Mouse (Mus musculus) kidney, postnatal 0 days (tissue): ENCODE measurements around the gene Taco1. TPM values are rescaled to one million over a fixed set of nuclear protein-coding genes. Genes with fewer than 3 reads are reported as not detected.
A peak's percentile ranks its signal among the peaks of the same experiment; 100 is the strongest.

Experiments
- ATAC-seq: fragments of 200-750 bp; cut with Nextera tagmentation; replicated peaks from 2 replicates; pipeline ENCODE4 v1.8.0; 2017; ENCODE audit warnings: low read depth, moderate number of reproducible peaks, moderate TSS enrichment, moderate library complexity; ENCODE audit not compliant: low FRiP score
- DNase-seq: peaks from one replicate; pipeline ENCODE4 v3.0.0-alpha.2; 2016; ENCODE audit warnings: low spot score
- H3K27ac ChIP-seq: fragments of 300-500 bp; sonication (generic); 2 replicates; pipeline ENCODE4 v1.5.1; 2014; ENCODE audit warnings: mild to moderate bottlenecking
- H3K27me3 ChIP-seq: fragments of 300-500 bp; sonication (generic); 2 replicates; pipeline ENCODE4 v1.6.1; 2014; ENCODE audit warnings: low read length, mixed read lengths; ENCODE audit not compliant: insufficient read depth
- H3K36me3 ChIP-seq: fragments of 300-500 bp; sonication (generic); 2 replicates; pipeline ENCODE4 v1.6.1; 2014; ENCODE audit warnings: low read length, mixed read lengths; ENCODE audit not compliant: insufficient read depth
- H3K4me1 ChIP-seq: fragments of 300-500 bp; sonication (generic); replicated peaks from 2 replicates; pipeline ENCODE4 v1.6.1; 2014; ENCODE audit warnings: antibody characterized with exemption, low read length, mixed read lengths; ENCODE audit not compliant: insufficient read depth
- H3K4me2 ChIP-seq: fragments of 300-500 bp; sonication (generic); 2 replicates; pipeline ENCODE4 v1.6.1; 2014; ENCODE audit warnings: mild to moderate bottlenecking, low read length, moderate library complexity, mixed read lengths
- H3K4me3 ChIP-seq: fragments of 300-500 bp; sonication (generic); replicated peaks from 2 replicates; pipeline ENCODE4 v1.5.1; 2014; ENCODE audit warnings: low read depth, low read length
- H3K9ac ChIP-seq: fragments of 300-500 bp; sonication (generic); 2 replicates; pipeline ENCODE4 v1.6.1; 2014; ENCODE audit warnings: low read depth, low read length
- H3K9me3 ChIP-seq: fragments of 300-500 bp; sonication (generic); replicated peaks from 2 replicates; pipeline ENCODE4 v1.6.1; 2016; ENCODE audit warnings: low read length, inconsistent platforms, mixed read lengths
- CTCF ChIP-seq: IDR thresholded peaks from 2 replicates; pipeline ENCODE4 v1.5.1; 2016; ENCODE audit warnings: antibody characterized with exemption, low read depth, mild to moderate bottlenecking, moderate library complexity
- WGBS: fragments of 180-500 bp; shearing (Covaris S2); extraction: QIAGEN DNeasy Blood & Tissue Kit; methylation state at CpG from one replicate; pipeline ENCODE4 v1.1.7; 2014; 5-methylcytosine and 5-hydroxymethylcytosine counted together
- polyA plus RNA-seq: library from polyadenylated mRNA; unstranded; fragments of >200 nt; fragmentation: Nextera tagmentation; extraction: Ambion mirVana; gene quantifications from 2 replicates; pipeline ENCODE4 v1.2.1, GENCODE M21; 2015

Gene Taco1
- polyA plus RNA-seq, 1 experiment from 2014 or later = 10.8 TPM

- ATAC-seq = no peak
- Histone ChIP-seq H3K27me3 (no peaks in the 10 kb centered on the region), H3K27ac (no peak overlapping the region), H3K4me1 (no peaks in the 10 kb centered on the region), H3K9ac (no peak overlapping the region), H3K4me2 (no peak overlapping the region), H3K4me3 (no peak overlapping the region), H3K36me3 (peaks cover 11% of the 10 kb centered on the region; the same call in 1 of the 2 replicates), H3K9me3 (no peaks in the 10 kb centered on the region)
- DNase-seq = peak; percentile 86
- WGBS = 2% methylated on average over 4 of the region's 4 CpGs
- peak; percentile 87 for TF ChIP-seq CTCF
Measured at GRCm38 (mm10) chr11:106076321-106076720, 10.5 kb downstream of the Taco1 start.

- under 1% methylated on average over 69 of the region's 69 CpGs for WGBS
Measured at GRCm38 (mm10) chr11:106083708-106084701, 18.1 kb downstream of the Taco1 start, which contains the start of gene Map3k3. TSS of gene Map3k3 (plus strand) at chr11:106084613.

DNA sequence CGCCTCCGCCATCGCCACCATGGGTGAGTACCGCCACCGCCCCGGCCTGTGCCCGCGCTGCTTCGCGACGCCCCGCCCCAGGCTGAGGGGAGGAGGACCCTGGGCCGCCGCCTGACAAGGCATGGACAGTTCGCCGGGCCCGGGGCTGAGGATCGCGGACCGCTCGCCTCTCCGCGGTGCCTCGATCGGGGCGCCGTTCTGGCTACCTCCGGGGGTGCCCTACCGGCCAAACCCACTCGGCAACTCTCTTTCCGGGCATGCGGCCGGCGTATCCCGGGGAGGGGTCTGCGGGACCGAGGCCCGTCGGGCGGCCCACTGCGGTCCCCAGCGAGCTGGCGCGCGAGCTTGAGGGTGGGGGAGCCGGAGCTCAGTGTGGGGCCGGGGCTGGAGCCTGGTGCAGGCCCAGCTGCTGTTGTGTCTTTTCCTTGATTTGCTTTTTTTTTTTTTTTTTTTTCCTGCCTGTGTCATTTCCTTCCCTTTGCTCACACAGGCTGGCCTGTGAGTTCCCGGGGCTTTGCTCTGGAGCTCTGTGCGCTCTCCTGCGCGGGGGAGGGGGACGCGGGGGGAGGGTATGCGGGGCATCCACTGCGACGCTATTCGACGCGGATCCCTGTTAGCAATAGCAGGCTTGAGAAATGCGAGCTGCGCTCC is 19.2 kb downstream of the Taco1 start:
- H3K36me3 ChIP-seq = no peaks in the 10 kb centered on the region
- no peaks in the 10 kb centered on the region for H3K9me3 ChIP-seq
- H3K9ac ChIP-seq = peak overlapping the region; percentile 97
- peak overlapping the region; percentile 100 for H3K4me3 ChIP-seq
- ATAC-seq (peak; percentile 69), DNase-seq (peak; percentile 87)
- peaks cover 9% of the 10 kb centered on the region for H3K4me1 ChIP-seq
- no peaks in the 10 kb centered on the region for H3K27me3 ChIP-seq
- H3K27ac ChIP-seq = peak overlapping the region; percentile 100
- H3K4me2 ChIP-seq = peak overlapping the region; percentile 57
- WGBS = under 1% methylated on average over 60 of the region's 61 CpGs
- no peak for TF ChIP-seq CTCF

More at GRCm38 (mm10) chr11:106083708-106084701, 18.1 kb downstream of the Taco1 start, which contains the start of gene Map3k3:
- TF ChIP-seq CTCF = peak; percentile 69
- Histone ChIP-seq H3K4me1 (peaks cover 9% of the 10 kb centered on the region), H3K9me3 (no peaks in the 10 kb centered on the region), H3K4me2 (peak within 1 kb of the TSS; percentile 85), H3K4me3 (peak within 1 kb of the TSS; percentile 100), H3K36me3 (no peaks in the 10 kb centered on the region), H3K27ac (peak within 1 kb of the TSS; percentile 100), H3K27me3 (no peaks in the 10 kb centered on the region), H3K9ac (peak within 1 kb of the TSS; percentile 97)
- peak; percentile 99 for ATAC-seq
- DNase-seq = peak; percentile 100

GRCm38 (mm10) chr11:106098223-106098622 is 32.4 kb downstream of the Taco1 start:
- no peaks in the 10 kb centered on the region for H3K9me3 ChIP-seq
- H3K36me3 ChIP-seq = peaks cover 8% of the 10 kb centered on the region
- H3K27me3 ChIP-seq = no peaks in the 10 kb centered on the region
- TF ChIP-seq CTCF = no peak
- no peak overlapping the region for H3K4me3 ChIP-seq
- no peak overlapping the region for H3K4me2 ChIP-seq
- H3K27ac ChIP-seq = no peak overlapping the region
- DNase-seq (peak; percentile 42), ATAC-seq (no peak)
- WGBS = 87% methylated on average over 1 of the region's 1 CpGs
- no peak overlapping the region for H3K9ac ChIP-seq
- H3K4me1 ChIP-seq = no peaks in the 10 kb centered on the region

- H3K9ac ChIP-seq = no peak overlapping the region
- 81% methylated on average over 3 of the region's 3 CpGs for WGBS
- no peak for TF ChIP-seq CTCF
- no peak overlapping the region for H3K27ac ChIP-seq
- H3K27me3 ChIP-seq = no peaks in the 10 kb centered on the region
- ATAC-seq (no peak), DNase-seq (no peak)
- no peaks in the 10 kb centered on the region for H3K4me1 ChIP-seq
- H3K4me3 ChIP-seq = no peak overlapping the region
- no peaks in the 10 kb centered on the region for H3K9me3 ChIP-seq
- peaks cover 12% of the 10 kb centered on the region for H3K36me3 ChIP-seq
- H3K4me2 ChIP-seq = no peak overlapping the region
Measured at GRCm38 (mm10) chr11:106102866-106103265, 37.0 kb downstream of the Taco1 start.

DNA sequence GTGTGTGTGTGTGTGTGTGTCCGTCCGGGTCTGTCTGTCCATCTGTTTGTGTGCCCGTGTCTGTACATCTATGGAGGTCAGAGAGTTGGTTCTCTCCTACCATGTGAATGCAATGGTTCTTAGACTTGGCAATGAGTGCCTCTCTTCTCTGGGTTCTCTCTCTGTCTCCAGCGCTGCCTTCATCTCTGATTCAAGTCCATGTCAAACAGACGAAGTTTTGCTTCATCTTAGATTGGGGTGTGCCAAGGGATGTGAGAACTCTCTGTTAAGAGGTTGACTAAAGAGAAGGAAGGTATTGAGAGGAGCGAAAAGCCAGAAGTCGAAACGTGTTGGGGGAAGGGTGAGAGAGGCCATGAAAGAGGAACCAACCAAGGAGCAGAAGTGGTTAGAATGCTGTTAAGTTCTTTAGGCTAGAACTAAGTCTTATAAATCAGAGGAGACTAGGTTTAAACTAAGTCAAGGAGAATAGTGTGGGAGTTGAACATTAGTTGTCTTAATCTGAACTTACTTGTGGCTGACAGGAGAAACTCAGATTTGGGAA is 40.3 kb downstream of the Taco1 start:
- Histone ChIP-seq H3K27ac (no peak overlapping the region), H3K9me3 (no peaks in the 10 kb centered on the region), H3K4me2 (no peak overlapping the region), H3K4me3 (no peak overlapping the region), H3K9ac (no peak overlapping the region), H3K27me3 (no peaks in the 10 kb centered on the region), H3K4me1 (no peaks in the 10 kb centered on the region), H3K36me3 (peaks cover 12% of the 10 kb centered on the region)
- TF ChIP-seq CTCF = no peak
- no peak for ATAC-seq
- 87% methylated on average over 8 of the region's 8 CpGs for WGBS
- no peak for DNase-seq
